Mouse (Mus musculus) lung, adult 2 months (tissue): ENCODE results near the gene Cyp4f37.

Experiments
- CTCF ChIP-seq: fragments of 200-500 bp; IDR thresholded peaks from 2 replicates; pipeline ENCODE4 v1.5.1; 2011; ENCODE audit warnings: mild to moderate bottlenecking, low read length, control low read depth; ENCODE audit not compliant: insufficient read depth
- POLR2A ChIP-seq: fragments of 200-500 bp; IDR thresholded peaks from 2 replicates; pipeline ENCODE4 v1.6.1; 2011; ENCODE audit warnings: low read depth, mild to moderate bottlenecking, control low read depth, low read length, borderline replicate concordance; ENCODE audit errors: extremely low read depth

DNA sequence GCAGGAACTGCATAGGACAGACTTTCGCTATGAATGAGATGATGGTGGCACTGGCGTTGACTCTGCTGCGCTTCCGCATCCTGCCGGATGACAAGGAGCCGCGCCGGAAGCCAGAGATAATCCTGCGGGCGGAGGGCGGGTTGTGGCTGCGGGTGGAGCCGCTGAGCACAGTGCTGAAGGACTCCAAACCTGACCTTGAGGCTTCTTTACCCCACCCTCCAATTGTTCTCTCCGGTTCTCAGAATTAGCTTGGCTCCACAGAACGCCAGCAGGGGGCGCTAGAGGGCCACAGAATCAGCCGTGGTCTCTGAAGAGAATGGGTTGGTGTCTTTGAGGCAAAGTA is 13.8 kb downstream of the Cyp4f37 start:
- TF ChIP-seq CTCF, result peak; percentile 84
- TF ChIP-seq POLR2A, result no peak
